Mouse (Mus musculus): ENCODE results near the gene Tab1. TPM values are rescaled to one million over a fixed set of nuclear protein-coding genes. Genes with fewer than 3 reads are reported as not detected.
A peak's percentile ranks its signal among the peaks of the same experiment; 100 is the strongest.

The Tab1 gene
- polyA plus RNA-seq, 1 experiment, result 33.3 TPM

GRCm38 (mm10) chr15:80088637-80089036, 44.3 kb upstream of the Tab1 start:
- H3K4me2 ChIP-seq (ENCODE audit: low read depth), result no peak overlapping the region
- no peak overlapping the region for H3K4me3 ChIP-seq
- TF ChIP-seq E2F4 (IDR thresholded peaks at IDR 0.05; ENCODE audit: insufficient read depth) (no peak), MYOD1 (IDR thresholded peaks at IDR 0.05; ENCODE audit: control insufficient read depth in 1 of 3, insufficient read length in 2 of 3, low read depth in 2 of 3) (peak in 1 of 3 experiments; percentile 20), SRF (IDR thresholded peaks at IDR 0.05; ENCODE audit: control insufficient read depth, insufficient read length, low read depth) (no peak)
- no peaks in the 10 kb centered on the region for H3K36me3 ChIP-seq (ENCODE audit: control insufficient read depth, insufficient read depth)
- no peaks in the 10 kb centered on the region for H3K79me2 ChIP-seq (ENCODE audit: control insufficient read depth, insufficient read depth)
- H3K27me3 ChIP-seq (ENCODE audit: control insufficient read depth, insufficient read depth, insufficient read length), result no peaks in the 10 kb centered on the region
- no peak overlapping the region for H3ac ChIP-seq (ENCODE audit: control insufficient read depth, insufficient read length)

GRCm38 (mm10) chr15:80090155-80090554, 42.8 kb upstream of the Tab1 start:
- no peaks in the 10 kb centered on the region for H3K27me3 ChIP-seq (ENCODE audit: control insufficient read depth, insufficient read depth, insufficient read length)
- no peaks in the 10 kb centered on the region for H3K79me2 ChIP-seq (ENCODE audit: control insufficient read depth, insufficient read depth)
- H3K36me3 ChIP-seq (ENCODE audit: control insufficient read depth, insufficient read depth), result no peaks in the 10 kb centered on the region
- no peak overlapping the region for H3K4me2 ChIP-seq (ENCODE audit: low read depth)
- H3ac ChIP-seq (ENCODE audit: control insufficient read depth, insufficient read length), result no peak overlapping the region
- peak overlapping the region; percentile 22 for H3K4me3 ChIP-seq
- TF ChIP-seq TCF12 (IDR thresholded peaks at IDR 0.05; ENCODE audit: insufficient read depth, poor library complexity, severe bottlenecking), result no peak
- TF ChIP-seq MYOG (IDR thresholded peaks at IDR 0.05; ENCODE audit: control insufficient read depth in 1 of 3, insufficient read depth in 1 of 3, insufficient read length in 2 of 3, low read depth in 2 of 3), result no peak
- TF ChIP-seq MAX (IDR thresholded peaks at IDR 0.05; ENCODE audit: low read depth), result no peak
- TF ChIP-seq MYOD1 (IDR thresholded peaks at IDR 0.05; ENCODE audit: control insufficient read depth in 1 of 3, insufficient read length in 2 of 3, low read depth in 2 of 3), result no peak
- TF ChIP-seq E2F4 (IDR thresholded peaks at IDR 0.05; ENCODE audit: insufficient read depth), result no peak
- TF ChIP-seq REST (IDR thresholded peaks at IDR 0.05; ENCODE audit: insufficient read depth, insufficient read length), result no peak
- no peak for TF ChIP-seq CEBPB (IDR thresholded peaks at IDR 0.05; ENCODE audit: insufficient read depth, poor library complexity, severe bottlenecking)
- TF ChIP-seq POLR2A (IDR thresholded peaks at IDR 0.05; ENCODE audit: insufficient read length, low read depth), result no peak
- TF ChIP-seq POLR2AphosphoS2 (IDR thresholded peaks at IDR 0.05; ENCODE audit: insufficient read length, low read depth), result no peak
- no peak for TF ChIP-seq SRF (IDR thresholded peaks at IDR 0.05; ENCODE audit: control insufficient read depth, insufficient read length, low read depth)
- no peak for TF ChIP-seq TCF3 (IDR thresholded peaks at IDR 0.05; ENCODE audit: insufficient read length, low read depth)
- no peak for TF ChIP-seq USF1 (IDR thresholded peaks at IDR 0.05; ENCODE audit: low read depth)

- TF ChIP-seq E2F4 (IDR thresholded peaks at IDR 0.05; ENCODE audit: insufficient read depth) (no peak), REST (IDR thresholded peaks at IDR 0.05; ENCODE audit: insufficient read depth, insufficient read length) (no peak), SRF (IDR thresholded peaks at IDR 0.05; ENCODE audit: control insufficient read depth, insufficient read length, low read depth) (no peak), TCF12 (IDR thresholded peaks at IDR 0.05; ENCODE audit: insufficient read depth, poor library complexity, severe bottlenecking) (no peak), POLR2AphosphoS2 (IDR thresholded peaks at IDR 0.05; ENCODE audit: insufficient read length, low read depth) (no peak), MAX (IDR thresholded peaks at IDR 0.05; ENCODE audit: low read depth) (no peak), USF1 (IDR thresholded peaks at IDR 0.05; ENCODE audit: low read depth) (no peak), CEBPB (IDR thresholded peaks at IDR 0.05; ENCODE audit: insufficient read depth, poor library complexity, severe bottlenecking) (no peak), MYOD1 (IDR thresholded peaks at IDR 0.05; ENCODE audit: control insufficient read depth in 1 of 3, insufficient read length in 2 of 3, low read depth in 2 of 3) (no peak), POLR2A (IDR thresholded peaks at IDR 0.05; ENCODE audit: insufficient read length, low read depth) (no peak), TCF3 (IDR thresholded peaks at IDR 0.05; ENCODE audit: insufficient read length, low read depth) (no peak), MYOG (IDR thresholded peaks at IDR 0.05; ENCODE audit: control insufficient read depth in 1 of 3, insufficient read depth in 1 of 3, insufficient read length in 2 of 3, low read depth in 2 of 3) (no peak)
- peak overlapping the region; percentile 22 for H3K4me3 ChIP-seq
- no peaks in the 10 kb centered on the region for H3K36me3 ChIP-seq (ENCODE audit: control insufficient read depth, insufficient read depth)
- no peaks in the 10 kb centered on the region for H3K79me2 ChIP-seq (ENCODE audit: control insufficient read depth, insufficient read depth)
- H3K27me3 ChIP-seq (ENCODE audit: control insufficient read depth, insufficient read depth, insufficient read length), result no peaks in the 10 kb centered on the region
- H3K4me2 ChIP-seq (ENCODE audit: low read depth), result peak overlapping the region; percentile 94
- peak overlapping the region; percentile 2 for H3ac ChIP-seq (ENCODE audit: control insufficient read depth, insufficient read length)
Measured at GRCm38 (mm10) chr15:80090741-80091120, 42.2 kb upstream of the Tab1 start.

GRCm38 (mm10) chr15:80091121-80091955, 41.6 kb upstream of the Tab1 start, which contains the start of the genes Syngr1 and Rpl3:
Syngr1 (plus strand) TSS chr15:80091334.
Rpl3 (minus strand) TSS chr15:80091868.
- Histone ChIP-seq H3K27me3 (ENCODE audit: control insufficient read depth, insufficient read depth, insufficient read length) (no peaks in the 10 kb centered on the region), H3ac (ENCODE audit: control insufficient read depth, insufficient read length) (peak within 1 kb of the TSS; percentile 2), H3K79me2 (ENCODE audit: control insufficient read depth, insufficient read depth) (no peaks in the 10 kb centered on the region), H3K4me2 (ENCODE audit: low read depth) (peak within 1 kb of the TSS; percentile 94), H3K36me3 (ENCODE audit: control insufficient read depth, insufficient read depth) (no peaks in the 10 kb centered on the region), H3K4me3 (peak within 1 kb of the TSS; percentile 22)
- no peak for TF ChIP-seq MAX (IDR thresholded peaks at IDR 0.05; ENCODE audit: low read depth)
- TF ChIP-seq POLR2A (IDR thresholded peaks at IDR 0.05; ENCODE audit: insufficient read length, low read depth), result peak; percentile 8
- no peak for TF ChIP-seq REST (IDR thresholded peaks at IDR 0.05; ENCODE audit: insufficient read depth, insufficient read length)
- TF ChIP-seq CEBPB (IDR thresholded peaks at IDR 0.05; ENCODE audit: insufficient read depth, poor library complexity, severe bottlenecking), result no peak
- TF ChIP-seq MYOG (IDR thresholded peaks at IDR 0.05; ENCODE audit: control insufficient read depth in 1 of 3, insufficient read depth in 1 of 3, insufficient read length in 2 of 3, low read depth in 2 of 3), result peak in 2 of 3 experiments; percentile 71 to 88
- no peak for TF ChIP-seq POLR2AphosphoS2 (IDR thresholded peaks at IDR 0.05; ENCODE audit: insufficient read length, low read depth)
- TF ChIP-seq TCF3 (IDR thresholded peaks at IDR 0.05; ENCODE audit: insufficient read length, low read depth), result peak; percentile 12
- peak; percentile 17 for TF ChIP-seq TCF12 (IDR thresholded peaks at IDR 0.05; ENCODE audit: insufficient read depth, poor library complexity, severe bottlenecking)
- TF ChIP-seq SRF (IDR thresholded peaks at IDR 0.05; ENCODE audit: control insufficient read depth, insufficient read length, low read depth), result no peak
- peak in 2 of 3 experiments; percentile 77 to 90 for TF ChIP-seq MYOD1 (IDR thresholded peaks at IDR 0.05; ENCODE audit: control insufficient read depth in 1 of 3, insufficient read length in 2 of 3, low read depth in 2 of 3)
- no peak for TF ChIP-seq USF1 (IDR thresholded peaks at IDR 0.05; ENCODE audit: low read depth)
- no peak for TF ChIP-seq E2F4 (IDR thresholded peaks at IDR 0.05; ENCODE audit: insufficient read depth)
